Mouse (Mus musculus) G1E (cell line): ENCODE results near the gene Hsf4. TPM values are rescaled to one million over a fixed set of nuclear protein-coding genes. Genes with fewer than 3 reads are reported as not detected.

Source experiments
- ATAC-seq: 2 replicates; pipeline ENCODE4 v1.8.0; 2016; ENCODE audit warnings: mild to moderate bottlenecking; ENCODE audit not compliant: insufficient number of reproducible peaks, poor library complexity, low FRiP score, severe bottlenecking; ENCODE audit errors: extremely low read depth
- DNase-seq: peaks from one replicate; pipeline ENCODE4 v3.0.0; 2012; ENCODE audit warnings: low spot score
- H3K27me3 ChIP-seq: 2 replicates; pipeline ENCODE4 v1.6.1; 2012; ENCODE audit warnings: mild to moderate bottlenecking, low read length, inconsistent platforms; ENCODE audit not compliant: insufficient read depth
- H3K36me3 ChIP-seq: replicated peaks from 2 replicates; pipeline ENCODE3; 2012; ENCODE audit warnings: mild to moderate bottlenecking, inconsistent platforms
- H3K4me1 ChIP-seq: 2 replicates; pipeline ENCODE4 v1.6.1; 2012; ENCODE audit warnings: low read depth, low read length, inconsistent platforms, mixed read lengths; ENCODE audit not compliant: insufficient read depth
- H3K4me3 ChIP-seq: 2 replicates; pipeline ENCODE4 v1.5.1; 2012; ENCODE audit warnings: low read depth, mild to moderate bottlenecking, inconsistent platforms, low read length, moderate library complexity, mixed read lengths
- H3K9me3 ChIP-seq: replicated peaks from 2 replicates; pipeline ENCODE4 v1.6.1; 2012; ENCODE audit warnings: inconsistent platforms
- CTCF ChIP-seq: IDR thresholded peaks from 2 replicates; pipeline ENCODE4 v1.5.1; 2012; ENCODE audit warnings: low read depth, low read length, inconsistent platforms, mixed read lengths
- GATA1 ChIP-seq: IDR thresholded peaks from 2 replicates; pipeline ENCODE4 v1.6.1; 2012; ENCODE audit warnings: borderline replicate concordance, low read length, inconsistent platforms, mixed read lengths
- GATA2 ChIP-seq: IDR thresholded peaks from 2 replicates; pipeline ENCODE4 v1.6.1; 2012; ENCODE audit warnings: low read depth, low read length, inconsistent platforms, borderline replicate concordance
- POLR2AphosphoS5 ChIP-seq: IDR thresholded peaks from 2 replicates; pipeline ENCODE4 v1.6.1; 2012; ENCODE audit warnings: low read depth, low read length, inconsistent platforms; ENCODE audit not compliant: insufficient replicate concordance
- TAL1 ChIP-seq: conservative IDR thresholded peaks from 2 replicates; pipeline ENCODE4 v1.6.1; 2012; ENCODE audit warnings: low read depth, low read length, inconsistent platforms, mixed read lengths
- polyA plus RNA-seq: library from polyadenylated mRNA; stranded (reverse); fragments of >175 nt; gene quantifications from 2 replicates; pipeline ENCODE4 v1.2.3, GENCODE M21; 2012
- total RNA-seq, 2 experiments: library from RNA; stranded (forward) in 1 of 2; stranded (reverse) in 1 of 2; fragments of 200-1000 nt in 1 of 2; fragments of >200 nt in 1 of 2; fragmentation: Nextera tagmentation in 1 of 2; gene quantifications; 2 replicates each; pipeline ENCODE4 v1.2.3; 2014 to 2017

Hsf4 gene
- total and polyA plus RNA-seq, 3 experiments: 0.39 to 0.93 (median 0.68) TPM

DNA sequence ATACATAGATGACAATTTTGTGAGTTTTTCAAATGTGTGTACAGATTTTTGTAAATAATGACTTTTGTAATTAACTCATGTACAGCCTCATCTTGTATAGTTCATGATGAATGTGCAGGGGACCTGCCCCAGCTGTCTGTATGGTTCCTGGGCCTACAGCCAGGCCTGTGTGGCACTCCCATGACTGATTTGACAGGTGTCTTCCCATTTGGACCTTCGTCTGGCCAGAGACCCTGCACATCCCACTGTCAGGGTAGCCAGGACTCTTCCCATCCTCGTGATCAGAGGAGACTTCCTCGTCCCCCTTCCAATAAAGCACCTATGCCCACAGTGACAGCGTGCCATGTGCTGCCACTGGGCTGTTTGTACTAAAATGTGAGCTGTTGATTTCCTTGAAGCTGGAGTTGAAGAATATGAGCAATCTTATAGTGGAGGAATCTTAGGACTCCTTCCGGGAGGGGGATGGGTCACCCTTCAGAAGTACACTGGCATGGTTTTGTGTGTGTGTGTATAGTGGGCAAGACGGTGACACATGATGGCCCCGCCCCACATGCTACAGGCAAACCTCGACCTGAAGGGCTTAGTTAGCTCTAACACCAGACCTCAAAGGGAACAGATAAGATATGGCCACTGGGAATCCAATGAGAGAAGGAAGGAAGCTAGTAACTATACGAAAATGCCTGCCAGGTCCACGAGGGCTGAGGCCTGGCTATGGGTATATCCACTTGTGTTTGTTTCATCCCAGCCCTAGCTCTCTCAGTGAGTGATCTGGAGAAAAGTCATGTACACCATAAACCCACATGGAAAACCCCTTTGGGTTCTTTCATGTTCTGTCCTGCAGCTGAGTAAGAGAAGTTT lies 16.7 kb upstream of the Hsf4 start:
- ATAC-seq (no peak), DNase-seq (no peak)
- Histone ChIP-seq H3K27me3 (no peaks in the 10 kb centered on the region), H3K4me3 (no peak overlapping the region), H3K36me3 (peaks cover 67% of the 10 kb centered on the region), H3K9me3 (no peaks in the 10 kb centered on the region), H3K4me1 (peaks cover 30% of the 10 kb centered on the region)
- TF ChIP-seq POLR2AphosphoS5: no peak
- TF ChIP-seq GATA1: no peak
- no peak for TF ChIP-seq TAL1
- no peak for TF ChIP-seq GATA2
- no peak for TF ChIP-seq CTCF

DNA sequence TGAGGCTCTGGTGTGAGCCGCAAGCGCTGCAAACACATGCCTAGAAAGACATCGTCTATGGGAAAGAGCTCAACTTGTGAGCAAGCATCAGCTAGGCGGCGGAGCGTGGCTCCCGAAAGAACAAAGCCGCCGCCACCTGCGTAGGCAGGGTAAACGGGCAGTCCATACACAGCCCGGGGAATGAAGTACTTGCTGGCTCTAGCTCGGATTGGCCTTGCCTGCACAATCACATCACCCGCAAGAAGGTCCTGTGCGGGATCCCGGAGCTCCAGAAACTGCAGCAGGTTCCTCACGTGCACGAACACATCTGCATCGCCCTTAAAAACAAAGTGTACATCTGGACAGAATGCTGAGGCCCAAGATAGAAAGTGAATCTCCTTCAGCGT lies 15.8 kb upstream of the Hsf4 start:
- peaks cover 30% of the 10 kb centered on the region for H3K4me1 ChIP-seq
- no peak for ATAC-seq
- no peak for DNase-seq
- no peaks in the 10 kb centered on the region for H3K9me3 ChIP-seq
- no peaks in the 10 kb centered on the region for H3K27me3 ChIP-seq
- TF ChIP-seq POLR2AphosphoS5 (no peak), GATA2 (no peak), TAL1 (no peak), CTCF (no peak), GATA1 (no peak)
- H3K4me3 ChIP-seq: peak overlapping the region; percentile 79; the same call in 1 of the 2 replicates
- peaks cover 67% of the 10 kb centered on the region for H3K36me3 ChIP-seq

DNA sequence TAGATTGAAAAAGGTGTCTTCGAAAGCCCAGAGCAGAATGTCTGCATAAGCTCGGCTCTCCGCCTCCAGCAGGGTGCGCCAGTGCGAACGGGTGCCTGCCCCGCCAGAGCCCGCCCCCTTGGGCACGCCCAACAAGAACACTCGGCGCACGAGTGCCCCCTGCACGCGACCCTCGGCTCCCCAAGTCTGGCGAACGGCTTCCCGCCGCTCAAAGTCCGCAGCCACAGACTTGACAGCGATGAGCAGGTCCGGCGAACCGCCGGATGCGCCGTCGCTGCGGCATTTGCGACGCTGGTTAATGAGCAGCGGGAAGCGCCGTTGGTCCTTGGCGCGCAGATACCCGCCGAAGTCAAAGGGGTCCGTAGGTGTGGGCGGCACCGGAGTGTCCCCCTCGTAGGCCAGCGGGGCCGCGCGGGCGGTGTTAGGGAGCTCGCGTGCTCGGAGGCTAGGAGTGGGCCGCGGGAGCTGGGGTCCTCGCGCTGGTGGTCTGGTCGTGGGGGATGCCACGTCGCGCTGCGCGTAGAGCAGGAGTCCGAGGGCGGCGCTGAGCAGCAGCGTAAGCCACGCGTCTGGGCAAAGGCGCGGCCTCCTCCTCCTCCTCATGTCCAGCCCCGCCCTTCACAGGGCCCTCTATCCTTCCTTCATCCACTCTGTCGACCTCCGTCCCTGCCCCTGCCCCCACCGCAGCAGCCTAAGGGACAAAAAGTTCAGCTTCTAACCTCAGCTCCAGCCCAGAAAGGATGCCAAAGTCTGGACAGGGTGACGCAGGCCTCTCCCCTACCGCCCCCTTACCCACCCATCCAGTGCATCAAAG lies 15.2 kb upstream of the Hsf4 start:
- ATAC-seq (peak; percentile 57), DNase-seq (peak; percentile 79)
- H3K36me3 ChIP-seq: peaks cover 67% of the 10 kb centered on the region

DNA sequence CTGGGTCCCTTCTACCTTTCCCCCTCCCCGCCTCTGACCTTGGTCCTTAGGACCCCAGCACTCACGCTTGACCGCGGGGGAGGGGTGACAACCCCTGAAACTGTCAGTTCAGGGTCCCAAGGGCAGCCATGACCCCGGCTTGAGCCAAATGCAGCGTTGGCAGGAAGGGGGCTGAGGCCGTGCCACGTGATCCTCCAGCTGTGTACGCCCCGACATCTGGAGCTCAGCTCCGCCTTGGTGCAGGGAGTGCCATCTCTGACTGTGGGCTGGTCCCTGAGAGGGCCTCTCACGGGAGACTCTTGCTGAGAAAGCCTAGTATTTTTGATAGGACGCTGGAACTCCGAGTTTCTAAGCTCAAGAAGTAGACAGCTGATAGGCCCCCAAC lies 14.6 kb upstream of the Hsf4 start, which contains the start of gene B3gnt9:
Gene B3gnt9, minus strand, starts transcription at position 188 of the 385 bp plus-strand sequence.
- H3K9me3 ChIP-seq: no peaks in the 10 kb centered on the region
- ATAC-seq (peak; percentile 76), DNase-seq (peak; percentile 75)
- no peak for TF ChIP-seq GATA1
- no peak for TF ChIP-seq GATA2
- no peak for TF ChIP-seq TAL1
- TF ChIP-seq POLR2AphosphoS5: no peak
- H3K27me3 ChIP-seq: no peaks in the 10 kb centered on the region
- H3K4me3 ChIP-seq: peak within 1 kb of the TSS; percentile 79
- H3K4me1 ChIP-seq: peaks cover 41% of the 10 kb centered on the region
- H3K36me3 ChIP-seq: peaks cover 67% of the 10 kb centered on the region

More for the DNA sequence above, 15.2 kb upstream of the Hsf4 start:
- Histone ChIP-seq H3K27me3 (no peaks in the 10 kb centered on the region), H3K9me3 (no peaks in the 10 kb centered on the region), H3K4me3 (peak overlapping the region; percentile 79), H3K4me1 (peaks cover 35% of the 10 kb centered on the region)
- TF ChIP-seq CTCF (no peak), GATA1 (no peak), GATA2 (no peak), POLR2AphosphoS5 (no peak), TAL1 (no peak)

DNA sequence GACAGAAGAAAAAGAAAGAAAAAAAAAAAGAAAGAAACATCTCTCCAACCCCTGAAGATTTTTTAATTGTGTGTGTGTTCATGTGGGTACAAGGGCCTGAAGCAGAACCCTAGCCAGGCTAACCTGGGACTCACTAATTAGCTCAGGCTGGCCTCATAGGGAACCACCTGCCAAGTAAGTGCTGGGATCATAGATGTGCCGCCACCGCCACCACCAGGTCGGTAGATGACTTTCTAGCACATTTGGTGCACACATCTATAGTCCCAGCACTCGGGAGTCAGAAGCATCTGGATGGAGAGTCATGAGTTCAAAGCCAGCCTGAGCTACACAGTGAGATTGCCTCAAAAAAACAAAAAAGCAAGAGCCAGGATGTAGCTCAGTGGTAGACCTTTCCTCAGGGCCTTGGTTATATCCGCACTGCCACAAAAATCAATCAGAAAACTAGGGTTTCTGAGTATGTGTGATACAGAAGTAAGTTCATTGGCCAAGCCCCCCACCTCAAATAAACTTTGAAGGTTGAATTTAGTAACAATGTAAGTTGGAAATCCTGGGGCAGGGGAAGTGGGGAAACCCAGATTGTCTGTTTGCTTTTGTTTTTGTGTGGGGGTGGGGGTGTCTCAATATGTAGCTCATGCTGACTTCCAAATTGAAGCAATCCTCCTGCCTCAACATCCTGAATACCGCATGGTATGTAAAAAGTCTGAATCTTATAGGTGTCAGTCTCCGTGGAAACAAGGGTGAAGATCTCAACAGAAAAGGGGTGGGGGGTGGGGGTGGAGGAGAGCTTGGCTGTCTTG lies 12.1 kb upstream of the Hsf4 start:
- H3K27me3 ChIP-seq: no peaks in the 10 kb centered on the region
- H3K4me3 ChIP-seq: no peak overlapping the region
- peaks cover 63% of the 10 kb centered on the region for H3K36me3 ChIP-seq
- ATAC-seq (no peak), DNase-seq (no peak)
- peaks cover 4% of the 10 kb centered on the region for H3K9me3 ChIP-seq
- no peak for TF ChIP-seq CTCF
- no peak for TF ChIP-seq GATA1
- TF ChIP-seq GATA2: no peak
- H3K4me1 ChIP-seq: peaks cover 58% of the 10 kb centered on the region
